Mouse (Mus musculus) liver, embryonic 14.5 days (tissue): ENCODE measurements around the gene Zfp622.
"Not testable (repeated sequence)": the region's sequence is repeated elsewhere in the genome, so short reads cannot be mapped to it uniquely, and the experiment has no call there.

Experiments
- CTCF ChIP-seq: IDR thresholded peaks from 2 replicates; pipeline ENCODE4 v1.5.1; 2016; ENCODE audit warnings: antibody characterized with exemption, low read depth, control low read depth
- EP300 ChIP-seq: IDR thresholded peaks from 2 replicates; pipeline ENCODE4 v1.6.1; 2016; ENCODE audit warnings: antibody characterized with exemption, low read depth

- TF ChIP-seq CTCF, EP300: not testable (repeated sequence)
Measured at GRCm38 (mm10) chr15:25983614-25984013, 552 bp upstream of the Zfp622 start.
